Mouse (Mus musculus) mouse embryonic stem cell (cell line): ENCODE measurements around the gene Qrich1.

ENCODE experiments used
- in situ Hi-C, 2 experiments: fragments of 300-500 bp; cut with MboI; formaldehyde crosslinking; loops; 1 replicate in 1 of 2; 3 replicates in 1 of 2; pipeline ENCODE4 v1.14.3; 2019 to 2020; ENCODE audit warnings: low sequenced_read_pairs in 2 of 2, low pct_unique_long_range_greater_than_20kb in 1 of 2, mixed read lengths in 1 of 2; ENCODE audit not compliant: unreplicated experiment in 1 of 2

Qrich1 gene

GRCm38 (mm10) chr9:108540846-108541245 lies 24.2 kb downstream of the Qrich1 start:
- in situ Hi-C loops: loop anchor here in 1 of 2 experiments (25.0 kb wide), 1 partner anchor 779 kb away; the partner anchor contains the start of gene Rbm5

DNA sequence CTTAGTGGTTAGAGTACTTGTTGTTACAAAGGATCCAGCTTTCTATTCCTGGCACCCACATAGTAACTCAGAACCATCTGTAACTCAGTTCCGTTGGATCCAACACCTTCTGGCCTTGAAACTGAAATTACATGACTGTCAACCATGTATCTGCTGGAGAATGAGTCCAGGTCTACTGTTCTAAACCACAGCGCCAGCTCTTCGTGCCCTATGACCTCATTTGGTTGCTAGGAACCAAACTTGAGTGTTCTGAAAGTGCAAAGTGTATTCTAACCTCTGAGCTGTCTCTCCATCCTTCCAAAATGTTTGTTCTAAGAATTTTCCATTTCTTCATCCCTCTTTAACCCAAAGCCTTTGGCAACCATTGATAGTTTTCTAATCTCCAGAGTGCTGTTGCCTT lies 29.4 kb downstream of the Qrich1 start:
- in situ Hi-C loops: loop anchor here in 1 of 2 experiments (25.0 kb wide), 1 partner anchor 784 kb away; the partner anchor contains the start of gene Rbm5

- in situ Hi-C loops: loop anchor here in 1 of 2 experiments (25.0 kb wide), 1 partner anchor 785 kb away; the partner anchor contains the start of gene Rbm5
Observed at GRCm38 (mm10) chr9:108546875-108547274, 30.3 kb downstream of the Qrich1 start.

DNA sequence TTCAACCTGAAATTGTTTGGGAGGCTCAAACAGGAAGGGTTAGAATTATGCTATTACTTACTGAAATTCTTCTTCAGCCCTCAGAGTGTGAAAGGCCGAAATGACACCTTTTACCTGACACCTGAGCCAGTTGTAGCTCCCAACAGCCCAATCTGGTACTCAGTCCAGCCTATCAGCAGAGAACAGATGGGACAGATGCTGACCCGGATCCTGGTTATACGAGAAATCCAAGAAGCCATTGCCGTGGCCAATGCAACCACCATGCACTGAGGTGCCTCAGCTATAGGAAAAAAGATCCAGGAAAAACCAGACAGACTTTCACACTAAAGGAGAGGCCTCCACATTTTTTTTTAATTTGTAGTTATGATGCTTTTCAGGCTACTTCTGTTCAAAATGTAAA lies 42.6 kb downstream of the Qrich1 start:
- in situ Hi-C loops: no loop called here

DNA sequence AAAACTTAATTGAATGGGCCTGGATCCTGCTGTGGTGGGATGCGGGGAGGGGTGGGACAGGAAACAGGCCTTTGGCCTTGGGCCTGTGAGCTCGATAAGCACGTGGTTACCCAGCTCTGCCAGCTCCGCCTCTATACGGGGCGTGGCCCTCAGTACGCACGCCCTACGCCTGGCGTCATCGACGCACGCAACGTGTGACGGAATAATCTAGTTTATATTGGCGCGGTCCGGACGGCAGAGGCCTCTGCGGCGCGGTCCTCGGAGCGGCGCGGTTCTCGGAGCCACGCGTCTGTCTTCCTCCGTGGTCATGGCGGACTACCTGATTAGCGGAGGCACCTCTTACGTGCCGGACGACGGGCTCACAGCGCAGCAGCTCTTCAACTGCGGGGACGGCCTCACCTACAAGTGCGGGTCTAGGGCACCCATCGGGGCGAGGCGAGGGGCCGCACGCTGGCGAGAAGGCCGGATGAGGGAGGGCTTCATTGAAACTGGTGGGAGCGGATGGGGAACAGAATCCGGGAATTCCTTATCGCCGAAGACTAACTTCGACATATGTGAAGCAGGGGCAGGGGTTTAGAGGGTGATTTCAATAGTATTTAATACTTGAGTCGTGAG lies 43.7 kb downstream of the Qrich1 start, which contains the start of gene Impdh2:
Gene Impdh2 (plus strand): TSS at position 60 of the 615 bp plus-strand sequence.
- in situ Hi-C loops: no loop called here

DNA sequence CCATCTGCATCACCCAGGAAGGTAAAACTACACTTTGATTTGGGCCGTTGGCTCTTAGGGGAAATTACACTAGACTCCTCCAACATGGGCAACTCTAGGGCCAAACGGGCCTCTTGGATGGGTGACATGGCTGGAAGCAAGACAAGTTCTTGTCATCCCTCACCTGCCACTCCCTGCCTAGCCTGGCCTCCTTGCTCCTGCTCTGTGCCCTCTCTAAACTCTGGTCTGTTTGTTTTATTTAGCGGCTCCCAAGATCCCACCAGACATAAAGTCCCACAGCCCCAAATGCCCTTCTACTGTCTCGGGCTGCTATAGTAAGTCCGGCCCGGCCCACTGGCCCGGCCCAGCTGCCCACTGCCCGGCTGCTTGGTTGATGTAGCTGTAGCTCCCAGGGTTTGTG lies 47.1 kb downstream of the Qrich1 start:
- in situ Hi-C loops: no loop called here

- in situ Hi-C loops: no loop called here
Observed at GRCm38 (mm10) chr9:108564131-108564530, 47.5 kb downstream of the Qrich1 start.

GRCm38 (mm10) chr9:108565881-108566814 lies 49.5 kb downstream of the Qrich1 start:
- in situ Hi-C loops: no loop called here

GRCm38 (mm10) chr9:108566815-108567776 lies 50.5 kb downstream of the Qrich1 start, which contains the start of gene Ndufaf3:
TSS of gene Ndufaf3 (minus strand) at chr9:108567434.
- in situ Hi-C loops: no loop called here

GRCm38 (mm10) chr9:108567931-108568419 lies 51.4 kb downstream of the Qrich1 start:
- in situ Hi-C loops: no loop called here

DNA sequence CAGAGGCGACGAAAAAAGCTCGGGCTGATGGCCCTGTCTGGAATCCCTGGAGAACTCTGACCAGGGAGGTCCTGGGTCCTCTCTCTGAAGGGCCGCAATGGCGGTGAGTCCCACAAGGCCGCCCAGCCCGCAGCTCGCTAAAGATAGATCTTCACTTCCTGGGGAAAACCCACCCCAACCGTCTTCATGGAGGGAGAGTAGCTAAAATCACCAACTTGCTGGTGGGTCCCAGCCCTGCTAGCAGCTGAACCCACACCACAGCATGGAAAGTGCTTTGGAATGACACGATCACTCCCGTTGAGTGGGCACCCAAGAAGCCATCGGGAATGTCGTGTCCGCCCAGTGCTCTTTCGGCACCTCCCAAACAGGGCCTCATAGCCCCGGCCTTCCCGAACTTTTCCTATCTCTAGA lies 51.9 kb downstream of the Qrich1 start:
- in situ Hi-C loops: no loop called here

GRCm38 (mm10) chr9:108569381-108570206 lies 53.0 kb downstream of the Qrich1 start, which contains the start of gene Dalrd3:
TSS of gene Dalrd3 (plus strand) at chr9:108569886.
- in situ Hi-C loops: no loop called here

- in situ Hi-C loops: no loop called here
Observed at GRCm38 (mm10) chr9:108570207-108570896, 53.7 kb downstream of the Qrich1 start.

DNA sequence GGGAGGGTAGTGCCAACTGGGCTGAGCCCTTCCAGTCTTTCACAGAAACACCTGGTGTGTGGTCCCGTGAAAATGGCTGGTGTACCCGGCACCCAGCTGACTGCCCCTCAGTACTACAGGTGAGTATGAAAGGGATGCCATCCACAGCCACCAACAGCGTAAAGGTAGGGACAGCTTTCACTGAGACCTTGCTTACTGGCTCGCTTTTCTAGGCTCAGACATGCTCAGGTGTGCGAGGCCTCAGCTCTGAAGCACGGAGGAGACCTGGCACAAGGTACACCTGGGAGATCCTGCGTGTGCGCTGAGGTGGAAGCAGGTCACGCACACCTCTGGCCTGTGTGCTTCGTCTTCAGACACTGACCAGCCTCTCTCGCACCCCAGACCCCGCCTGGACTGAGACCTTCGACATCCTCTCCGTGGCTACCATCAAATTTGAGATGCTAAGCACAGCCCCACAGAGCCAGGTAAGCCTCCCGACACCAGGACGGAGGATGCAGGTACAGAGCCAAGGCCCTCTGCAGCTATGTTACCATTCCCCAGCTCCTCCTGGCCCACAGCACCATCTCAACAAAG lies 54.9 kb downstream of the Qrich1 start:
- in situ Hi-C loops: no loop called here

DNA sequence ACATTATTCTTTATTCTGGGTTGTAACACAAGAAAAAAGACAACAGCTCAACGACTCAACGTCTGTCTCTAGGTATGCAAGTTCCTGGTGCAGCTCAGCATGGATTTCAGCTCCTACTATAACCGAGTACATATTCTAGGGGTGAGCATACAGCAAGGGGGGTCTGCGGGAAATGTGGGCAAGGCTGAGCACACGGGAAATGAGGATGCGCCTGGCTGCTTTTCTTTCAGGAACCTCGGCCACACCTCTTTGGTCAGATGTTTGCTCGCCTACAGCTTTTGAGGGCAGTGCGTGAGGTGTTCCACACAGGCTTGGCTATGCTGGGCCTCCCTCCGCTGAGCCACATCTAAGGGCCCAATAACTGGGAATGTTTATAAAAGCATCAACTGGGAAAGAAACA lies 55.7 kb downstream of the Qrich1 start:
- in situ Hi-C loops: no loop called here
